Mouse (Mus musculus): ENCODE measurements at regions not wholly inside any gene's neighbourhood (a gene's known extent, or its start where the extent isn't known, plus 50 kb on each side); places are given as distances from the start of the nearest gene placed in this dataset.

GRCm38 (mm10) chr1:167914982-167915561, 226.0 kb downstream of the Lmx1a start:
- TF ChIP-seq GATA1 (IDR thresholded peaks at IDR 0.05; ENCODE audit: borderline replicate concordance, low read length) (no peak), CTCF (IDR thresholded peaks at IDR 0.05; ENCODE audit: low read depth, low read length) (no peak), GATA2 (IDR thresholded peaks at IDR 0.05; ENCODE audit: borderline replicate concordance, low read depth, low read length) (no peak)
